Mouse (Mus musculus): Measurements from ENCODE around the gene Thbd.

Gene Thbd

GRCm38 (mm10) chr2:148381076-148381475 lies 26.9 kb downstream of the Thbd start:
- no peak for DNase-seq

- DNase-seq, result no peak
Observed at GRCm38 (mm10) chr2:148379899-148380413, 28.0 kb downstream of the Thbd start.

GRCm38 (mm10) chr2:148378817-148379342 lies 29.1 kb downstream of the Thbd start:
- DNase-seq, result no peak

GRCm38 (mm10) chr2:148375326-148376150 lies 32.5 kb downstream of the Thbd start:
- DNase-seq, result peak in 1 of 2 experiments; percentile 35

GRCm38 (mm10) chr2:148373602-148374071 lies 34.4 kb downstream of the Thbd start:
- DNase-seq, result no peak

- no peak for DNase-seq
Observed at GRCm38 (mm10) chr2:148371743-148372630, 36.0 kb downstream of the Thbd start.

GRCm38 (mm10) chr2:148365227-148365626 lies 42.8 kb downstream of the Thbd start:
- DNase-seq, result no peak

GRCm38 (mm10) chr2:148364536-148364935 lies 43.5 kb downstream of the Thbd start:
- DNase-seq, result no peak

GRCm38 (mm10) chr2:148357145-148357544 lies 50.8 kb downstream of the Thbd start:
- DNase-seq, result no peak

Measured in kidney, adult 8-10 months (tissue).